Mouse (Mus musculus): ENCODE measurements around the gene Syt2.
A peak's percentile ranks its signal among the peaks of the same experiment; 100 is the strongest.

The Syt2 gene

DNA sequence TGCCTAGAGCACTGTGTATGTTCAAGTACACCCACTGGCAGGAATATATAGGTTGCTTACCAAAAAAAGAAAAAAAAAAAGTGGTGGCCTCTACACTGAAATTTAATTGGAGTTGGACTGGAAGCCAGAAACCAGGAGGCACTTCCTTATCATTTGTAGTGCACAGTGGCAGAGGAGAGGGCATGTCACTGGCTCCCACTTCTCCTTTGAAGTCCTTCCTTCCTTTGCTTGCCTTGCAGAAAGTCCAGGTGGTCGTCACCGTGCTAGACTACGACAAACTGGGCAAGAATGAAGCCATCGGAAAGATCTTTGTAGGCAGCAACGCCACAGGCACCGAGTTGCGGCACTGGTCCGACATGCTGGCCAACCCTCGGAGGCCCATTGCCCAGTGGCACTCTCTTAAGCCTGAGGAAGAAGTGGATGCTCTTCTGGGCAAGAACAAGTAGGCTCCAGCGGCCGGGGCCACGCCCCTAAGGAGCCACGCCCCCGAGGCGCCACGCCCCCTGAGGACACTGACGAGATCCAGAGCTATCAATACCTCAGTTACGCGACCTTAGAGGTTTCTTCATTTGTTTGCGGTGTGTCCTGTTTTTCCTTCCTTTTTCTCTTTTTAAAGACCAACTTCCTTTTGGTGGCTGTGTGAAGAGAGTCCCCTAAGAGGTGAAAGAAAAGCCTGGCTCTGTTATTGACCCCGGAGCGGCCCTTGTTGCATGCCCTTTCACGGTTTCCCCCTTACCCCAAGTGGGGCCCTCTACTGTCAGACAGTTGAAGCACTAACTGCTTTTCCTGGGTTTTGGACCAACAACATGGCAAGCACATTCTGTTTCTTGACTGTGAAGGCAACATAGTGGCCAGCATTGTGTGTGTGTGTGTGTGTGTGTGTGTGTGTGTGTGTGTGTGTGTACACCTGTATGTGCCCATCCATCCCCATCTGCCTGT, 101.0 kb downstream of the Syt2 start:
- no peak for DNase-seq (ENCODE audit: low spot score)

DNA sequence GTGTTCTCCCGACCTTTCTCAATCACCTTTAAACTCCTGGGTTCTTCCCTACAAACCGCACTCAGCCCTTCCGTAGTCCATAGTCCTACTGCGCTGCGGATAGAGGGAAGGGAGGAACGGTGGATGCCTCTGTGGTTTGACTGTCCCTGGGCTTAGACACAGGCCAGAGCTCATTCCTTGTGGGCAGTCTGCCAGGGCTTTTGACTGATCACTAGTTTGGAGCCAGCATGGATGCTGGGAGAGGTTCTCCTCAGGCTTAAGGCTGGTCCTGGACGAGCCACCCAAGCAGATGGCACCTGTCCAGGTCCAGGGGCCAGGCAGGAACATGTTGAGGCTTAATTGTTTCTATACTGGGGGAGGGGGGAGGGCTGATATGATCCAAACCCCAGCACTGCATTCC, 103.4 kb downstream of the Syt2 start:
- peak; percentile 46 for DNase-seq (ENCODE audit: low spot score)

DNA sequence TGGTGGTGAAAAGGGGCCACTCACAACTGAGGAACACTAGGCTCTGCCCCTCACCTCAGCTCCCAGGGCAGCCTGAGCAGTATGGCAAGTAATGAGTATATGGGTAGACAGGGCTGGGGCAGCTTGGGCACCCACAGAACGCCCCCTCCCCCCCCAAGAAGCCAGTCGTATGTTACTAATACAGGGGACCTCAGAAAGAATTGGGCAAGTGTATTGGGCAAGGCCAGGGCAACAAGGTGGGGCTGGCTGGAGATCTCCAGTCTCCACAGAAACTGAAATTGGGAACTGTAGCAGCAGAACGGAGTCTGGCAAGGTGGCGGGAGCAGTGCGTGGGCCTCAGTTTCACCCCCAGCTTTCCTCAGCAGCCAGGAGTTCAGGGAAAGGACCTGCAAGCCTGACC, 106.0 kb downstream of the Syt2 start:
- no peak for DNase-seq (ENCODE audit: low spot score)

DNA sequence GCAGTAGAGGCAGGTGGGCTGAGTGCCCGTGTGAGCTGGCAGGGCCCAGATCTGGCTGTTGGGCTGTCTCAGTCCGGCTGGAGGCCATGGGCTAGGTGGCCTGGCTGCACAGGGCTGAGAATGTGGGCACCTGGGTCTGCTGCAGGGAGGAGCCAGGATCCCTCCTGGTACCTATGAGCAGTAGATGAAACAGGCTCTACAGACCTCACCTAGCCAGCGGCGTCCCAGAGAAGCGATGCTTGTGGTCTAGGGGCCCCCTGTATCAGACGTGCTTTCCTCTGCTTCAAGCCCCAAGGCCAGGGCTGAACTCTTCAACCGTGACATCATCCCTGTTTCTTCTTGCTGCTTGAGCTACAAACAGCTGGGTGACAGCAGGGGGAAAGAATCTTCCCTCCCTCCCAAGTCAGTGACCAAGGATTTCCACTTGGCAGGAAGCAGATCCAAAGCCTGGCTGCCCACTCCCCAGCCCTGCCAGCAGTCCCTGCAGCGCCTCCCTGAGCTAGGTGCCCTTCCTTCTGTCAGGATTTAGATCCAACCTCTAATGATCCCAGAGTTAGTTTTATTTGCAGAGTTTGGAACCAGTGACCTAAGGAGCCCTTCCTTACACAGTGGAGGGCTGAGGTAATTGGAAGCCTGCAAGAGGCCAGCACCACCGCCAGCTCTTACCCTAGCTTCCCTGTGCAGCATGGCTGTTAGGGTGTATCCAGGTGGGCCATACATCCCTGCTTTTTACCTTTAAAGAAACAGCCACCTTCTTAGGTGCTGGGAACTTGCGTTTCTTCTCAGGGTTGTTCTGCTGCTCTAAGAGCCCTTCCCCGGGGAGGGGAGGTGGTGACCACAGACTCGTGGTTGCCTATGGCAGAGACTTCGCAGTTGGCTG, 107.5 kb downstream of the Syt2 start:
- DNase-seq (ENCODE audit: low spot score): no peak

DNA sequence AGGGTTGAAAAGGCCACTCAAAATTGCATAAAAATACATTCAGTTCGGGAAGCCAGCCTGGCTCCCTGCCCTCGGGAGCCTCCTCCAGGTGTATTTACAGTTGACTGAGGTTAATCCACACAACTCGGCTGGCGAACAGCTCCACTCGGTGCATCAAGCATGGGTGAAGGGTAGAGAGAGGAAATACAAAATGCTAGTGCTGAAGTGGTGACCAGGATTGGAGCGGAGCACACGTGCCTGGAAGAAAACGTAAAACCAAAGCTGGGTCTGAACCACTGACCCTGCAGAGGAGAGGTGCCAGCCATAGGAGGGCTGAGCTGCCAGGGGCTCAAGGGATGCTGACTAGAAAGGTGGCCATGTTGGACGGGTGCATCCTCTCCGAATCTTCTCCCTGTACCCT, 108.3 kb downstream of the Syt2 start:
- DNase-seq (ENCODE audit: low spot score): no peak

DNA sequence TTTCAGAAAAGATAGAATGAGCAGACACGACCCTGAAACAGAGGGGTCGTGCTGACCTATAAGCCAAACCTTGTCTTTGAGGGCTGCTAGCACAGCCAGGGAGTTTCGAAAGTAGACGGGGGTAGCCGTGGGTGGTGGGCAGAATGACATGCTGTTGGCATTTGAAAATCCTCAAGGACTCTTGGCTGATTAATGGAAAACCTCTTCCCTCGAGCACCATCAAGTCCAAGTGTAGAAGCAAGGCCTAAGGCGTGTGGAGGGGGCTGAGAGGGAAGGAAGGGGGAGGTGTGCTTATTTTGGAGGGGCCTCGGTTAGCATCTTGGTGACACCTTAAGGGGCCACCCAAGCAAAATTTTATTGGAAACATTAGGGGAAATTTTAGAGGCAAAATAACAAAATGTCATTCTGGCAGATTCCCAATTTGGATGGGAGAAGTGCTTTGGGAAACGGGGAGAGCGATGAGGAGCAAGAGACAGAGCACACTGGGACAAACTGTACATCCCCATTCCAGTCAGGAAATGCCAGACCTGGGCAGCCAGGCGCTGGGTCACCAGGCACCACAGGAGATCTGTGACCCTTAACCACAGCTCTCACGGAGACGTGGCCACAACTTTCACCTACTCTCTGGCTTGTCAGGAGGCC, 109.2 kb downstream of the Syt2 start:
- DNase-seq (ENCODE audit: low spot score): no peak

DNA sequence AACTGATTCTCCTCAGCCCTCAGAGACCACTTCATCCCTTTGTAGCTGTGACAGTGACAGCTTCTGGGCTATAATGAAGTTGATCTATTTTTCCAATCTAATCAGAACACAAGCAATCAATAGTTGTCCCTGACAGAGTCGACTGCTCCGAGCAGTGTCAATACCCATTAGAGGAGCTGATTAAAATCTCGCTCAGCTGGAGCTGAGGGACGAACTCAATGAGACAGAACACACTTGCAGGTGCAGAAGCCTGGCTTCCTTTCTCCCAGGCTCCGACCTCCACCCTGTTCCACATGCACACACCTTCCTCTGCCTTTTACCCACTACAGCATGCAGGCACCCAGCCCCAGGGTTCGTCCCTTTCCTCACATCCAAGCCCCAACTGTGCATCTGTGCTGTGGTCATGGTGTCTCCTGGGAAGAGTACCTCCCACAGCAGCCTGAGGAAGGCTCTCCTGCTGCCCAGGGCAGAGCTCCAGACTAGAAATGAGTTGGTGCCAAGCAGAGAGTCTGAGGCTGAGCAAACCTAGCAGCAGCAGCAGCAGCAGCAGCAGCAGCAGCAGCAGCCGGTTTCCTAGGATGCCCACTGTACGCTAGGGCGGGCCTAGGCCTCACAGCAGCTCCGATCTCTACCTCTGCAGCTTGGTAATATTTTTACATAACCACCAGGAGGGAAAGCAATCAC, 109.9 kb downstream of the Syt2 start:
- no peak for DNase-seq (ENCODE audit: low spot score)

DNA sequence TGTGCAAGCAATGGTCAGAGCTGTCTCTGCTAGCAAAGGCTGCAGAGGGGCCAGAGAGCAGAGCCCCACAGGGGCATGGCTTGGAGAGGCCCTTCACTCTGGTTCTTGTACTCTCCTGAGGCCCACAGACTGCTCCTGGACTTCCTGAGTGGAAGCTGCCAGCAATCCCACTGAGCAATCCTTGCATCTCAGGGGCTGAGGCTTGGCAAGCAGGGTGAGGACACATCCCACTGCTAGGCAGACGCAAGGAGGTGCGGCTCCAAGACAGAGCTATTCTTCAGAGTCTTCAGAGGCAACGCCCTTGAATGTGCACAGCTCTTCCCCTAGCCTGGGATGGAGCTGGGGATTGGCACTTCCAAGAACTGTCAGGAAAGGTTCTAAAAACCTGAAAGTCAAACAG, 110.8 kb downstream of the Syt2 start:
- no peak for DNase-seq (ENCODE audit: low spot score)

DNA sequence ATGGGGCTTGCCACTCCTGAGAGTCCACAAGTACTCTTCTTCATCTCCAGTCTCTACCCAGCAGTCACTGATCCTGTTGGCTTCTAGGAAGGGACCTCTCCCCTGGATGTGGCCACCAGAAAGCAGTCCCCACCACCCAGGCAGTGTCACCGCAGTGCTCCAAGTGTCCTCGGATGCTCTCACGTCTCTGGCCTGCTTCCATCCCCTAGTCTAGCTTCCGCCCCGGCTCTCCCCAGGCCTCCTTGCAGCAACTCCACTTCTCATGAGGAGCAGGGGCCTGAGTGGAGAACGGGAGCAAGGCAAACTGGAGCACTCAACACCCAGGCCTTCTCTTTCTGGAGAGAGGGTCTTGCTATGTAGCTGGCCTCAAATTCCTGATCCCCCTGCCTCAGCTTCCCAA, 112.7 kb downstream of the Syt2 start:
- DNase-seq (ENCODE audit: low spot score): no peak

DNA sequence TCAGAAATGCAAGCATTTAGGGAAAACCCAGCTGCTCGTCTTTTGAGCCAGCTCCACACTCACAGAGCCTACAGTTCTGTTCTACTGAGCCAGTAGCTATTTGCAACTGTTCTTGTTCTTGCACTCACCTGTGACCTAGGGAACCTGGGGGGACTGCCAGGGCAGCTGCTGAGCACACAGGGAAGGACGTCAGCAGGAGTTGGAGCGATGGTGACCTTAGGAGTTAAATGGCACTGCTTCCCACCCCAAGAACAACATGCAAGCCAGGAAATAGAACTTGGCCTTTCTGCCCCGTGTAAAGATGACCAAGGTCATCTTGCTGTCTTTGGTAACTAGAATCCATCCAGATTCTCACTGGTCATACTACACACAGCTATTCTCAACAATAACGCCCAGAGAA, 114.2 kb downstream of the Syt2 start:
- no peak for DNase-seq (ENCODE audit: low spot score)

DNA sequence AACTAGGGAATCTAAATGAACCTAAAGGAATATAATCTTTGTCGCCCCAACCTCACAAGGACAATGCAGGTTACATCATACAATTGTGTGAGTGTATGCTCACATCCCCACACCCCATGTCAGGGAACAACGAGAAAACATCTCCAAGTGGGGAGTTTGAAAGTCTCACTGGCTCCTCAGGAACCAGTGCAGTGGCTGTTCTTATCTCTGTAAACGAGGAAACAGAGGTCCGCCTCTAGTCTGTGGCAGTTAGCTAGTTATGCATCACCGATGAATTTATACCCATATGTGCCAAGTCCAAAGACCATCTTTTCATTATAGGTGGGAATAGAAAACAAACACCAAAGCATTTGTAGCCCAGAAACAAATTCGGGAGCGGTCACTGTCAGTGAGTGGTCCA, 115.1 kb downstream of the Syt2 start:
- no peak for DNase-seq (ENCODE audit: low spot score)

DNA sequence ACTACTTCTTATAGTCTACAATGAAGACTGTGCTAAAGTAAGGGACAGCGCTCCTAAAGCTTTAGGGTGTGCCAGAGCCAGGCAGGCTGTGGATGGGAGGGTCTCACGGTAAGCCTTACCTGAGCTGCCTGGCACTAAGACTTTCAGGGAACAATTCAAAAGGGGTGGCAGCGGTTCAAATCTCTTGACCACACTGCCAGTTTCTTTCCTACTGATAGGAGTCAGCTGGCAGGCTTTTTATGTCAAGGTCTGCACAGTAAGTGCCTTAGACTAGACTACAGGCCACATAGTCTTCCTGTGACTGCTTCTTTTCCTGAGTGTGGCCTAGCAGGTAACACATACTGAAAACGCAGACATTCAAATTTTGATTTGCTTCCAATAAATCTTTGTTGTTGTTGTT, 116.8 kb downstream of the Syt2 start:
- DNase-seq (ENCODE audit: low spot score): no peak

DNA sequence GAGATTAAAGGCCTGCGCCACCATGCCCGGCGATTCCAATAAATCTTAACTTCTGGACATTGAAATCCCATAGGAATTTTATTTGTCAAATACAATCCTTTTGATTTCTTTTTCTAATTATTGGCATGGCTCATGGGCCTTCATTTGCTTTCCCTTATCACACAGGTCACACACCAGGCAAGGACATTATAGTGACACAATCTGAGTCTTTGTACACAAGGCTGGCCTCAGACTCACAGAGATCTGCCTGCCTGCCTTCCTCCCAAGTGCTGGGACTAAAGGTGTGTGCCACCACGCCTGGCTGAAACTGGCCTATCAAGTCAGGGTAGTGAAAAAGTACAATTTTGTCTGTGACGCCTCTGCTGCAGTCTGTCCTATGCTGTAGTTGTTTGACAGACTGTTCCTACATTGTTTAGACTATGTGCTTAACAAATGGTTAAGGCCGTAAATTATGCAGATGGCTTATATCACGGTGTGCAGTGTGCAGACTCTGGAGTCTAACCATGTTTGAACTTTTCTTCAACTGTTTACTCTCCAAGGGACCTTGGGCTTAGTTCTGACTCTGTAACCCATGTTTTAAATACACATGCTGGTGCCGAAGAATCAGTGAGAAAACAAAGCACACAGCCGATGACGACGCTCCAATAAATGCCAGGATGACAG, 117.4 kb downstream of the Syt2 start:
- DNase-seq (ENCODE audit: low spot score): no peak

DNA sequence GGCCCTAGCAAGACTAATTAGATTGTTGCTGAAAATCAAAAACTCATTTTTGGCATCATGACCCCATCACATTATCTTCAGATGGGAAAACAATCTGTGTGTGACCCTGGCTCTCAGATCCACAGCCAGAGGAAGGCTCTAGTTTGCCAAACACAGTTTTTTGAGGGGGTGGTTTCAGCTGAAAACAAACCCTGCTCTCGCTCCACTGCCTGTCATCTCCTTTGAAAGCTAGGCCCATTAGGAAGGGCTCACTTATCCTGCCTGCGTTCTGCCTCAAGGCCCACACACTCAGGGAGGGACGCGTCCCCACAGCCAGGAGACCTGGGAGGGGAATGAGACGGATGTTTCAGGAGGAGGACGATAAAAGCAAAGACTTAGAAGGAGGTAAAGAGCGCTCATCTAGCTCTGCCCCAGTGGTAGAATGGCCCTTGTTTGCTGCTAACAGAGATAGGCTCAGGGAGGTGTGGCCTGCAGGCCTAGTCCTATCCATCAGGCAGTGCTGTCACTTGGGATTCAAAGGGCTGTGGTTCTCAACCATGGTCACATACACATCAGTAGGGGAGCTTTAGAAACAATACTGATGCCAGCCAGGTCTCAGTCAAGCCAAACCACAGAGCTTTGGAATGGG, 118.5 kb downstream of the Syt2 start:
- no peak for DNase-seq (ENCODE audit: low spot score)

DNA sequence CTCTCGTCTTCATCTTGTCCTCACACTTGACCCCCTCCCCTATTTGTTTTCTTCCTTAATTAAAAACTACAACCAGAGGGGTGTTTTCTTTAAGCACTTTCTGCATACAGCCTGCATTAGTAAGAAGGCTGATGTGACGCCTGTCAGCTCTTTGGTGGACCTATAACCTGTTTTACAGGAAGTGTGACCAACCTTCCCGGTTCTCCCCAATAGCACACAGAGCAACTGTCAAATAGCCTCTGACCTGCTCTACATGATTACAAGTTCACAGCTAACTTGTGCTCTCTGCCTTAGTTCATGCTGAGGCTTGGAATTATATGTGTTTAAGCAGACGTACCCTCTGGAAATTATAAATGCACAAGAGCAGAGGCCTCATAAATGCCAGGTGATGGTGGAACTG, 120.0 kb downstream of the Syt2 start:
- DNase-seq (ENCODE audit: low spot score): no peak

DNA sequence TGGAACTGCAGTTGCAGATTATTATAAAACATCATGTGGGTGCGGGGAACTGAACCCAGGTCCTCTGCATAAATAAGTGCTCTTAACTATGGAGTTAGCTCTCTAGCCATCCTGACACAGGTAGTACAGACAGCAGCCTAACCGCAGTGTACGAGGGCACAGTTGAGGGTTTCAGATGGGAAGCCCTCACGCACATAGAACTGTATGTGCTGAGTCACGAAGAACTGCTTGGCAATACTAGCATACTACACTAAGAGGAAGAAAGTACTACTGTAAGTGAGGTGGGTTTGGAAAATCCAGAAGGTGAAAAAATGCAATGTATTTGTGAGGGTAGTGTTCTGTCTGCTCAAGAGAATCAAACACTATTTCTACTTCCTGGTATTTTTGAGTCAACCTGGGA, 123.8 kb downstream of the Syt2 start:
- DNase-seq (ENCODE audit: low spot score): no peak

DNA sequence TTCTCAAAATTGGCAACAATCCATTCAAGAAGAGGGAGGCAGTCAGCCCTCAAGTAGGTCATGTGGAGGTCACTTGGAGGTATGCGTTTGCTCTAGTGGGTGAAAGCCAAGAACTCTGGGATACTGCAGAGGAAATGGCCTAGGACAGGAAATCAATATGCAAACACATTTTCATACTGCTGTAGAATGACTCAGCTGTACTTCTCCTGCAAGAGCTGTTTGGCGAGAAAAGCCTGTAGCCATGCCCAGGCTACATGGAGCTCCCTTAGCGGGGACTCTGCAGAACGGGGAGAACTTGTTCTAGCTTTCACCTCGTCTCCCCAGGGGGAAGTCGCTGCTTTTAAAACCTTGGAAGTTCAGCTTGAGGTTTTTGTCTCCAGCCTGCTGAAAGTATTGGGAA, 124.9 kb downstream of the Syt2 start:
- DNase-seq (ENCODE audit: low spot score): peak; percentile 58

DNA sequence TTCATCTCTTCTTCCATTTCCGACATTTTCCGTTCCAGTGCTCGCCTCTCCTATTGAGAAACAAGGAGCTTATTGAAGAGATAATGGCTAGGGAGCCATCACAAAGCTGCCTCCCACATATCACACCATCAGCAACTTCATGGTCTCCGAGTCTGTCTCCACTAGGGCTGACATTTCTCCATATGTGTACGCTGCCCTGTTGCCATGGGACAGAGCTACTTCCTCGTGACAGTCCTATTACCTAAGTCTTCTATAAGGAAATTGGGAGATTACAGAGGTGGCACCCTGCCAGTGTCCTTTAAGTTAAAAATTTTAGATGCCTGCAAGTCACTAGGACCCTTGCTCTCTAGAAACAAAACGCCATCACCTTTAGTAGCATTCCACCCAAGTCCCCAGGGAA, 125.5 kb downstream of the Syt2 start:
- DNase-seq (ENCODE audit: low spot score): no peak

DNA sequence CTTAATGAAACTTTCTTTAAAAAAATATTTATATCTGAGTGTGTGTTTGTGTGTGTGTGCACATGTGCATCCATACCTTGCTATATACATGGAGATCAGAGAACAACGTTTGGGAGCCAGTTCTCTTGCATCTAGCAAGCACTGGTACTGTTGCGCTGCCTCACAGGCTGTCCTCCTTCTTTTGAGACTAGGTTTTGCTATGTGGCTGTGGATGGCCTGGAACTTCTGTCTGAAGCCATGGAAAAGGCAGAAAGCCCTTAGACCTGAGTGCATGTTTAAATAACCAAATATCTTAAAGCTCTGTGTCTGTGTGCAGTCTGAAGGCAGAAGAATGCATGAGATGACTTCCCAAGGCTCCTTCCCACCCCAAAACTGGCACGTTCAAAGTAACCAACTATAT, 126.3 kb downstream of the Syt2 start:
- DNase-seq (ENCODE audit: low spot score): no peak

DNA sequence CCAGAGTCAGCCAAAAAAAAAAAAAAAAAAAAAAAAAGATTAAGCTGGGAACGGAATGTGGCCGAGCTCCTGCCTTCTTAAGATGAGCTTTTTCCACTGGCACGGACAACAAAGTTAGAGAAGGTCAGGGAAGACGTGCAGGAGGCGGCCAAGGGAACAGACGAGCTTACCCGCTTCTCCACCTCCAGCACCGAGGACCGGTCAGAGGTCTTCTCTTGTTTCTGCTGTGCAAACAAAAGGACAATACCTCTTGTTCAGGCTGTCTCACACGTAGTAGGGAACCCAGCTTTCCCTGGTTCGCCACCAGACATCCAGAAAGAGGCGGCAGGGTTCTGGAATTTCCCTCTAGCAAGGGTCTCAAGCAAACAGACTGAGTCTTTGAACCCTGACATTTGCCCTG, 126.8 kb downstream of the Syt2 start:
- no peak for DNase-seq (ENCODE audit: low spot score)

DNA sequence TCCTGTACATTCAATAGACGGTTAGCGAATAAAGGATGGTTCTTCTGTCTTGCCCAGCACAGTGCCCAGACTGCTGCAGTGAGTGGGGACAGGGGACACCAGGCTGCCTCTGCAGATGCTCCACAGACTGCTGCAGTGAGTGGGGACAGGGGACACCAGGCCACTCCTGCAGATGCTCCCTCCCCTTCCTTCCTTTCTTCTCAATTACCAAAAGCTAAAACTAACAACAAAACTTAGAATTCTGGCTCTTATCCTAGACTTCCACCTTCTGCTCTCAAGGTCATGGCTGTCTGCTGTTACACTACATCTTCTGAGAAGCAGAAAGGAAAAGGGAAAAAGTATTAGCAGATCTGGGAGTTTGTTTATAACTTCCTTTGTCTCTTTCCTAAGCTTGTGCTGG, 127.8 kb downstream of the Syt2 start:
- DNase-seq (ENCODE audit: low spot score): no peak
